Mouse (Mus musculus) embryonic facial prominence, embryonic 11.5 days (tissue): ENCODE data around the gene Prpf19. TPM values are rescaled to one million over a fixed set of nuclear protein-coding genes. Genes with fewer than 3 reads are reported as not detected.

ENCODE experiments used
- ATAC-seq: fragments of 200-750 bp; cut with Nextera tagmentation; replicated peaks from 2 replicates; pipeline ENCODE4 v1.8.0; 2017; ENCODE audit warnings: low read depth; ENCODE audit not compliant: insufficient number of reproducible peaks, low FRiP score, low TSS enrichment
- DNase-seq: peaks from one replicate; pipeline ENCODE4 v3.0.0-alpha.2; 2015; ENCODE audit warnings: low spot score
- H3K27ac ChIP-seq: fragments of 300-500 bp; sonication (generic); replicated peaks from 2 replicates; pipeline ENCODE4 v1.5.1; 2014; ENCODE audit warnings: mild to moderate bottlenecking, low read depth, low read length, control low read depth
- H3K27me3 ChIP-seq: fragments of 300-500 bp; sonication (generic); 2 replicates; pipeline ENCODE4 v1.6.1; 2014; ENCODE audit warnings: mild to moderate bottlenecking, low read length, moderate library complexity, mixed read lengths; ENCODE audit not compliant: control insufficient read depth, insufficient read depth
- H3K36me3 ChIP-seq: fragments of 300-500 bp; sonication (generic); replicated peaks from 2 replicates; pipeline ENCODE4 v1.6.1; 2014; ENCODE audit warnings: low read depth, mild to moderate bottlenecking, low read length, moderate library complexity, mixed read lengths; ENCODE audit not compliant: control insufficient read depth, insufficient read depth
- H3K4me1 ChIP-seq: fragments of 300-500 bp; sonication (generic); 2 replicates; pipeline ENCODE4 v1.6.1; 2014; ENCODE audit warnings: low read length, mixed read lengths; ENCODE audit not compliant: control insufficient read depth, insufficient read depth
- H3K4me2 ChIP-seq: fragments of 300-500 bp; sonication (generic); 2 replicates; pipeline ENCODE4 v1.6.1; 2014; ENCODE audit warnings: low read depth, mild to moderate bottlenecking, control low read depth, low read length, moderate library complexity
- H3K4me3 ChIP-seq: fragments of 300-500 bp; sonication (generic); 2 replicates; pipeline ENCODE4 v1.5.1; 2014; ENCODE audit warnings: low read depth, low read length, control low read depth
- H3K9ac ChIP-seq: fragments of 300-500 bp; sonication (generic); replicated peaks from 2 replicates; pipeline ENCODE4 v1.6.1; 2014; ENCODE audit warnings: mild to moderate bottlenecking, control low read depth, low read length
- H3K9me3 ChIP-seq: fragments of 300-500 bp; sonication (generic); replicated peaks from 2 replicates; pipeline ENCODE4 v1.6.1; 2016; ENCODE audit warnings: mild to moderate bottlenecking, low read length, inconsistent platforms, mixed read lengths; ENCODE audit not compliant: control insufficient read depth
- WGBS: fragments of 180-500 bp; shearing (Covaris S2); extraction: QIAGEN DNeasy Blood & Tissue Kit; methylation state at CpG from one replicate; pipeline ENCODE4 v1.1.7; 2014; 5-methylcytosine and 5-hydroxymethylcytosine counted together
- polyA plus RNA-seq: library from polyadenylated mRNA; unstranded; fragments of >200 nt; fragmentation: Nextera tagmentation; extraction: Ambion mirVana; gene quantifications from 2 replicates; pipeline ENCODE4 v1.2.1, GENCODE M21; 2014

Prpf19 gene
- polyA plus RNA-seq, result 46.7 and 48.4 TPM in 2 replicates

- WGBS, result under 1% methylated on average over 43 of the region's 43 CpGs
- DNase-seq (peak; percentile 99), ATAC-seq (peak; percentile 92)
- H3K27me3 ChIP-seq, result no peaks in the 10 kb centered on the region
- H3K4me2 ChIP-seq, result peak within 1 kb of the TSS; percentile 68
- H3K9me3 ChIP-seq, result no peaks in the 10 kb centered on the region
- peak within 1 kb of the TSS; percentile 91 for H3K9ac ChIP-seq
- peak within 1 kb of the TSS; percentile 87 for H3K4me3 ChIP-seq
- H3K4me1 ChIP-seq, result no peaks in the 10 kb centered on the region
- peak within 1 kb of the TSS; percentile 82 for H3K27ac ChIP-seq
- H3K36me3 ChIP-seq, result no peaks in the 10 kb centered on the region; the same call in 1 of the 2 replicates
These were observed at the start of gene Prpf19 for GRCm38 (mm10) chr19:10895016-10895528. TSS of gene Prpf19 (plus strand) at chr19:10895231.

GRCm38 (mm10) chr19:10845454-10845853 lies 49.6 kb upstream of the Prpf19 start:
- ATAC-seq, result no peak
- H3K4me1 ChIP-seq, result no peaks in the 10 kb centered on the region

GRCm38 (mm10) chr19:10846150-10846549 lies 48.9 kb upstream of the Prpf19 start:
- Histone ChIP-seq H3K36me3 (no peaks in the 10 kb centered on the region), H3K9ac (no peak overlapping the region), H3K4me2 (no peak overlapping the region), H3K9me3 (no peaks in the 10 kb centered on the region), H3K27ac (no peak overlapping the region), H3K4me1 (no peaks in the 10 kb centered on the region), H3K27me3 (no peaks in the 10 kb centered on the region), H3K4me3 (no peak overlapping the region)
- DNase-seq (no peak), ATAC-seq (no peak)
- 72% methylated on average over 7 of the region's 7 CpGs for WGBS

More at GRCm38 (mm10) chr19:10845454-10845853, 49.6 kb upstream of the Prpf19 start:
- no peak overlapping the region for H3K27ac ChIP-seq
- H3K9me3 ChIP-seq, result no peaks in the 10 kb centered on the region
- H3K4me2 ChIP-seq, result no peak overlapping the region
- no peak overlapping the region for H3K9ac ChIP-seq
- no peaks in the 10 kb centered on the region for H3K27me3 ChIP-seq
- H3K36me3 ChIP-seq, result no peaks in the 10 kb centered on the region
- no peak overlapping the region for H3K4me3 ChIP-seq
- WGBS, result 82% methylated on average over 3 of the region's 3 CpGs
- no peak for DNase-seq

- no peak overlapping the region for H3K4me3 ChIP-seq
- no peak overlapping the region for H3K9ac ChIP-seq
- no peak overlapping the region for H3K27ac ChIP-seq
- H3K9me3 ChIP-seq, result no peaks in the 10 kb centered on the region
- H3K27me3 ChIP-seq, result no peaks in the 10 kb centered on the region
- 73% methylated on average over 3 of the region's 3 CpGs for whole genome bisulfite sequencing
- no peaks in the 10 kb centered on the region for H3K36me3 ChIP-seq
- no peak overlapping the region for H3K4me2 ChIP-seq
- no peaks in the 10 kb centered on the region for H3K4me1 ChIP-seq
- DNase-seq, result no peak
- no peak for ATAC-seq
These were observed 47.5 kb upstream of the Prpf19 start for GRCm38 (mm10) chr19:10847311-10848087.

- 77% methylated on average over 3 of the region's 3 CpGs for WGBS
- DNase-seq, result no peak
- no peak overlapping the region for H3K4me3 ChIP-seq
- peaks cover 13% of the 10 kb centered on the region for H3K36me3 ChIP-seq
- H3K4me2 ChIP-seq, result no peak overlapping the region
- H3K27ac ChIP-seq, result no peak overlapping the region
- no peak overlapping the region for H3K9ac ChIP-seq
- no peaks in the 10 kb centered on the region for H3K4me1 ChIP-seq
- no peaks in the 10 kb centered on the region for H3K27me3 ChIP-seq
- ATAC-seq, result no peak
- H3K9me3 ChIP-seq, result no peaks in the 10 kb centered on the region
These were observed 39.6 kb upstream of the Prpf19 start for GRCm38 (mm10) chr19:10855422-10855821.

- H3K36me3 ChIP-seq, result peaks cover 19% of the 10 kb centered on the region
- H3K27me3 ChIP-seq, result no peaks in the 10 kb centered on the region
- no peak for DNase-seq
- H3K27ac ChIP-seq, result no peak overlapping the region
- H3K4me3 ChIP-seq, result no peak overlapping the region
- H3K9me3 ChIP-seq, result no peaks in the 10 kb centered on the region
- WGBS, result 54% methylated on average over 2 of the region's 2 CpGs
- no peak overlapping the region for H3K9ac ChIP-seq
- ATAC-seq, result no peak
- H3K4me1 ChIP-seq, result no peaks in the 10 kb centered on the region
- H3K4me2 ChIP-seq, result no peak overlapping the region
These were observed 38.5 kb upstream of the Prpf19 start for GRCm38 (mm10) chr19:10856520-10856919.

- H3K27me3 ChIP-seq, result no peaks in the 10 kb centered on the region
- H3K36me3 ChIP-seq, result peaks cover 45% of the 10 kb centered on the region
- no peaks in the 10 kb centered on the region for H3K9me3 ChIP-seq
- no peak overlapping the region for H3K27ac ChIP-seq
- no peaks in the 10 kb centered on the region for H3K4me1 ChIP-seq
- H3K4me3 ChIP-seq, result no peak overlapping the region
- no peak overlapping the region for H3K9ac ChIP-seq
- DNase-seq (peak; percentile 39), ATAC-seq (0 out of 2 replicates have a peak, but pooled peaks have one; percentile 26)
- 49% methylated on average over 22 of the region's 22 CpGs for WGBS
- no peak overlapping the region for H3K4me2 ChIP-seq
These were observed 34.9 kb upstream of the Prpf19 start for GRCm38 (mm10) chr19:10860072-10860497.

- 94% methylated on average over 13 of the region's 13 CpGs for WGBS
- no peaks in the 10 kb centered on the region for H3K9me3 ChIP-seq
- no peak overlapping the region for H3K27ac ChIP-seq
- peaks cover 37% of the 10 kb centered on the region for H3K36me3 ChIP-seq
- H3K27me3 ChIP-seq, result no peaks in the 10 kb centered on the region
- DNase-seq, result no peak
- peaks cover 7% of the 10 kb centered on the region for H3K4me1 ChIP-seq
- H3K9ac ChIP-seq, result no peak overlapping the region
- ATAC-seq, result no peak
- no peak overlapping the region for H3K4me3 ChIP-seq
- no peak overlapping the region for H3K4me2 ChIP-seq
These were observed 28.7 kb upstream of the Prpf19 start for GRCm38 (mm10) chr19:10866351-10866750.
